In the genomic region with DNA sequence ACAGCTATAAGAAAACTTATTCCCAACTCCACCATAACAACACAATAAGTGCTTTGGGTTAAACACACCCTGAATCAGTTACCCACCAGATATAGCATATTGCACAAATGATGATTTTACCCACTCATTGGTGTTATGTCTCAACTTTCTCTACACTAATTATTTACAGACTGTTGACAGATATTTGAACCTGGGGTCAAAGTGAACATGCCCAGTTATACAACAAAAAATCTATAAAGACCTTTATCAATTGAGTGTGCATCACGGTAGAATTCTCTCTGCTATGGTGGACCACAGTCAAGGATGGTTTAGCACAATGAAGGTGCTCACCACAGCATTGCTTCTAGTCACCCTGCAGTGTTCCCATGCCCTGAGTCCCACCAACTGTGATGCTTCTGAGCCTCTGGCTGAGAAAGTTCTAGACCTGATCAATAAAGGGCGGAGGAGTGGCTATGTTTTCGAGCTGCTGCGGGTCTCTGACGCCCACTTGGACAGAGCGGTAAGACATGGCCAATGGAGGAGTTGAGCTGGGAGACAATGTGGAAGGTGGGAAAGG, we compare ENCODE assay signal across 27 mouse cellular contexts. TPM values are rescaled to one million over a fixed set of nuclear protein-coding genes. Genes with fewer than 3 reads are reported as not detected.
"Had no signal": no experiment of that assay in that cellular context is flagged by ENCODE, and none has a peak within 500 bp of the region (broad histone marks: within the 10 kb centered on the region; RNA-seq: fewer than 3 reads in every experiment).

TSS of gene Hrg (plus strand) at position 233 of the 556 bp plus-strand sequence.

- H3K4me1 ChIP-seq: intestine, embryonic 15.5 days had no signal

- H3K4me3 ChIP-seq: intestine, embryonic 15.5 days had no signal

- H3K36me3 ChIP-seq: intestine, embryonic 15.5 days had no signal

- H3K27me3 ChIP-seq: intestine, embryonic 15.5 days had no signal

- H3K9ac ChIP-seq: intestine, embryonic 15.5 days; liver, embryonic 14.5 days had no signal

- DNase-seq: kidney, adult 11 months; kidney, postnatal 4 days; left cerebral cortex, postnatal 4 days; lung, adult 2 months; lung, postnatal 14 days; lung, postnatal 4 days; midbrain, embryonic 14.5 days; thymus, adult 18-20 months; thymus, postnatal 36 days had no signal

- H3K27ac ChIP-seq: intestine, embryonic 15.5 days; kidney, postnatal 0 days; liver, embryonic 14.5 days had no signal

RNA-seq across cellular contexts. Expression of gene Hrg, which starts in this region (rescaled TPM):
- total RNA-seq: layer of hippocampus, adult 18-20 months; layer of hippocampus, postnatal 14 days; left cerebral cortex, adult 8-10 months; left cerebral cortex, postnatal 14 days; left cerebral cortex, postnatal 4 days; megakaryocyte progenitor cell, adult 5-6 weeks; megakaryocyte-erythroid progenitor cell, adult 5-6 weeks; midbrain, postnatal 0 days had no signal
- polyA plus RNA-seq: intestine, embryonic 15.5 days; kidney, embryonic 14.5 days; lung, embryonic 16.5 days; midbrain, embryonic 11.5 days; midbrain, postnatal 0 days; small intestine, adult 2 months; spleen, adult 2 months; stomach, embryonic 16.5 days; testis, adult 2 months; urinary bladder, adult 2 months had no signal
